Mouse (Mus musculus) forebrain, embryonic 12.5 days (tissue): ENCODE measurements at regions not wholly inside any gene's neighbourhood (a gene's known extent, or its start where the extent isn't known, plus 50 kb on each side); places are given as distances from the start of the nearest gene placed in this dataset.

ENCODE experiments used
- ATAC-seq: fragments of 200-750 bp; cut with Nextera tagmentation; 2 replicates; pipeline ENCODE4 v1.8.0; 2017; ENCODE audit warnings: moderate TSS enrichment; ENCODE audit not compliant: low FRiP score
- H3K27ac ChIP-seq: fragments of 300-500 bp; sonication (generic); 2 replicates; pipeline ENCODE4 v1.5.1; 2016; ENCODE audit warnings: mild to moderate bottlenecking
- H3K27me3 ChIP-seq: fragments of 300-500 bp; sonication (generic); 2 replicates; pipeline ENCODE4 v1.6.1; 2016; ENCODE audit warnings: mild to moderate bottlenecking
- H3K36me3 ChIP-seq: fragments of 300-500 bp; sonication (generic); replicated peaks from 2 replicates; pipeline ENCODE4 v1.6.1; 2016; ENCODE audit warnings: mild to moderate bottlenecking
- H3K4me1 ChIP-seq: fragments of 300-500 bp; sonication (generic); 2 replicates; pipeline ENCODE4 v1.6.1; 2016
- H3K4me2 ChIP-seq: fragments of 300-500 bp; sonication (generic); 2 replicates; pipeline ENCODE4 v1.6.1; 2016; ENCODE audit warnings: mild to moderate bottlenecking, moderate library complexity
- H3K4me3 ChIP-seq: fragments of 300-500 bp; sonication (generic); replicated peaks from 2 replicates; pipeline ENCODE4 v1.5.1; 2016; ENCODE audit warnings: mild to moderate bottlenecking
- H3K9ac ChIP-seq: fragments of 300-500 bp; sonication (generic); 2 replicates; pipeline ENCODE4 v1.6.1; 2016; ENCODE audit warnings: mild to moderate bottlenecking
- H3K9me3 ChIP-seq: fragments of 300-500 bp; sonication (generic); 2 replicates; pipeline ENCODE4 v1.6.1; 2016
- WGBS: fragments of 180-500 bp; shearing (Covaris S2); methylation state at CpG from one replicate; pipeline ENCODE4 v1.1.7; 2016; 5-methylcytosine and 5-hydroxymethylcytosine counted together

DNA sequence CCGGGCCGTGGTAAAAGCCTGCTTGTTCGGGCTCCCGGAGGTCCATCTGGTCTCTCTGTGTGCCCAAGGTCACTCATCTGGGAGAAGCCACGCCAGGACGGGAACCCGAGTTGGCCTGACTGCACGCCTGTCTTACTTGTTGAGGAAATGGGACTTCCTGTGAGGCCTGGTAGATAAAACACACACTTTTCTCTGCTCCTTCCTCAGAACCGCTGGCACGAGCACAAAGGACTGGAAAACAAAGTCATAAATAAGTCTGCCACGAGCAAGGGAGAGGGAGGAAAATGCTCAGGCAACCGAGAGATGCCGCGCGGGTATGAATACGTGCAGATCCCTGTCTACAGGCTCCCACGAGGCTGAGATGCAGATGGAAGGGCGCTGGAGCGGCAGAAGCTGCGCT, 131.6 kb downstream of the Rybp start:
- Histone ChIP-seq H3K9me3 (no peaks in the 10 kb centered on the region), H3K27ac (peak overlapping the region; percentile 25; the same call in 1 of the 2 replicates), H3K36me3 (no peaks in the 10 kb centered on the region), H3K4me2 (no peak overlapping the region), H3K27me3 (peaks cover 4% of the 10 kb centered on the region; the same call in 1 of the 2 replicates), H3K9ac (no peak overlapping the region; the same call in 1 of the 2 replicates), H3K4me1 (peaks cover 17% of the 10 kb centered on the region), H3K4me3 (no peak overlapping the region)
- no peak for ATAC-seq
- 65% methylated on average over 20 of the region's 20 CpGs for WGBS

DNA sequence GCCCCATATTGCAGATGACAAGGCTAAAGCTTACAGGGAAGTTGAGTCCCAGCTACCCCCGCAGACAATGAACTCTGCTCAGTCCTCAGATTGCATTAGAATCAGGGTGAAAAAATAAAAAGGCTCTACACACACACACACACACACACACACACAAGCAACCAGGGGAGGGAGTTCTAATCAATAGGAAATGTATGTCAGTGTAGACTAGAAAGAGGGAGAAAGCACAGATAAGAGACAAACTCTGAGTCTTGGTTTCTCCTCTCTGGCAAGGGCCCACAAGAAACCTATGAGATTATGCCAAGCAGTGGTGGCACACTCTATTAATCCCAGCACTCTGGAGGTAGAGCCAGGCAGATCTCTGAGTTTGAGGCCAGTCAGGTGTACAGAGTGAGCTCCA, 135.8 kb downstream of the Rybp start:
- 96% methylated on average over 1 of the region's 1 CpGs for WGBS
- H3K4me1 ChIP-seq: peaks cover 21% of the 10 kb centered on the region
- H3K27me3 ChIP-seq: peaks cover 11% of the 10 kb centered on the region; the same call in 1 of the 2 replicates
- no peaks in the 10 kb centered on the region for H3K36me3 ChIP-seq
- no peaks in the 10 kb centered on the region for H3K9me3 ChIP-seq
- no peak overlapping the region for H3K4me2 ChIP-seq
- ATAC-seq: no peak
- H3K27ac ChIP-seq: no peak overlapping the region
- no peak overlapping the region for H3K4me3 ChIP-seq
- H3K9ac ChIP-seq: no peak overlapping the region

DNA sequence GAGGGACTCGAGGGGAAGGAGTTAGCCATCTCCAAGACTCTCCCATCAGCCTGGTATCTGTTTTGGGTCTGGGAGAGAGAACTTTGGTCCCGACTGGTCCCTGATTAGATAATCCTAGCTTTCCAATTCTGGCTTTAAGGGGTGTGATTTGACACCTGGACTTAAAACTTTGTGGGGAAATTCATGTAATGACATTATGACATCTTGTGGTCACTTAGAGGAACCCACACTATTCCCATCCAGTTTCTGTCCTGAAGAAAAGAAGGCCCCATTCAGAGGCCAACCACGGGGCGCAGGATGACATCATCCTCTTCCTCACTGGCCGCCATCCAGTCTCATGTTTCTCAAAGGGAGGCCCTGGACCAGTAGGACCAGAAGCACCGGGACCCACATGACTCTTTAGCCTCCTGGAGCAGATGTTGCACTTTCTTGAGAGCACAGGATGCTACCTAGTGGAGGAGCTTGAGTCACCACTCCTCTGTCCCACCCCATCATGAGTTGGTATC, 136.5 kb downstream of the Rybp start:
- no peak overlapping the region for H3K27ac ChIP-seq
- no peak for ATAC-seq
- no peak overlapping the region for H3K9ac ChIP-seq
- WGBS: 74% methylated on average over 6 of the region's 6 CpGs
- peaks cover 21% of the 10 kb centered on the region for H3K4me1 ChIP-seq
- no peaks in the 10 kb centered on the region for H3K9me3 ChIP-seq
- H3K4me2 ChIP-seq: no peak overlapping the region
- H3K27me3 ChIP-seq: peaks cover 15% of the 10 kb centered on the region; the same call in 1 of the 2 replicates
- H3K36me3 ChIP-seq: no peaks in the 10 kb centered on the region
- H3K4me3 ChIP-seq: no peak overlapping the region

DNA sequence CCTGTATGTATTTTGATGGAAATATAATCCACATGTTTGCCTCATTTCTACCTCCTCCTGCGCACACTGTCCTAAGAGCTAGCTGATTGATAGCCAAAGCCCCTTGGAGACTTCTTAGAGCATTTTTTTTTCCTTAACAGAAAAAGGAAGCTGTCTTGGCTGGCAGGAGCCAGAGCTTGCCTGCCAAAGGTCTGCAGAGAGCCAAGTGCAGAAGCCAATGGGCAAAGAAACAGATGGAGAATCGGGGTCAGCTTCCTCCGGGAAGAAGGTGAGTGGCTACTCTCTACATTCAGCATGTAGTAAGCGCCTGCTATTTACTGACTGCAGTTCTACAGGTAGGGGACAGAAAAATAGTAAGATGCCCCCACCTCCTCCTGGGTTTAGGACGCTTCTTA, 137.8 kb downstream of the Rybp start:
- no peak overlapping the region for H3K27ac ChIP-seq
- WGBS: 90% methylated on average over 5 of the region's 5 CpGs
- no peak for ATAC-seq
- H3K36me3 ChIP-seq: no peaks in the 10 kb centered on the region
- no peak overlapping the region for H3K4me2 ChIP-seq
- H3K4me1 ChIP-seq: peaks cover 23% of the 10 kb centered on the region
- H3K4me3 ChIP-seq: no peak overlapping the region
- H3K9ac ChIP-seq: no peak overlapping the region
- H3K9me3 ChIP-seq: no peaks in the 10 kb centered on the region
- peaks cover 23% of the 10 kb centered on the region for H3K27me3 ChIP-seq

DNA sequence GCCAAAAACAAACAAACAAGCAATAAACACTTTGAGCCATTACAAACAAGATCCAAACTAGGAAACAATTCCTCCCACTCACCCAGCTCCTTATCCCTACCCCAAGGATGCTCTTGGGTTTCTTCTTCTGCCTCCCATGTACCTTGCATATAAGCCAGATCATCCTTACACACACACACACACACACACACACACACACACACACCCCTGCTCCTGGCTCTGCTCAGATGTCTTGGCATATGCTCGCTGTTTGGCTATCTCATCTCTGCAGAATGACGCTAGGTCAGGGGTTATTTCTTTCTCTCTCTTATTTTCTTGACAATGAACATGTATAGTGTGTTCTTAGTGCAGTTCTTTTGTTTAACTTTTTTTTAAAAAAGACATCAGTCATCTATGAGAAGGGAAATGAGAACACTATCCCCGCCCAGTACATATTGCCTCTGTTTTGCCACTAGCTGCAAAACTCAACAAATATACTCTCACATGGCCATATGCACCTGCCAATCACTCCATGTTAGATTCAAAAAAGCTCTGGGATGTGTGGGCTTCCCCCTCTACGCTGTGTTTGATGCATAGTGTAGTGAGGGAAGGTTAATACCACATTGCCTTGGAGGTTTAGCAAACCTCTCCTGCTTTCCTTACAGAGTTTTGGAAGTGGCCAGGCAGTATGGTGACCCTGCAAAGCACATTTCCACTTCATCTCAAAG, 138.4 kb downstream of the Rybp start:
- no peak overlapping the region for H3K9ac ChIP-seq
- H3K9me3 ChIP-seq: no peaks in the 10 kb centered on the region
- H3K4me3 ChIP-seq: no peak overlapping the region
- H3K27ac ChIP-seq: no peak overlapping the region
- H3K27me3 ChIP-seq: peaks cover 23% of the 10 kb centered on the region
- no peaks in the 10 kb centered on the region for H3K36me3 ChIP-seq
- whole genome bisulfite sequencing: 74% methylated on average over 4 of the region's 4 CpGs
- no peak for ATAC-seq
- peaks cover 28% of the 10 kb centered on the region for H3K4me1 ChIP-seq
- H3K4me2 ChIP-seq: no peak overlapping the region

DNA sequence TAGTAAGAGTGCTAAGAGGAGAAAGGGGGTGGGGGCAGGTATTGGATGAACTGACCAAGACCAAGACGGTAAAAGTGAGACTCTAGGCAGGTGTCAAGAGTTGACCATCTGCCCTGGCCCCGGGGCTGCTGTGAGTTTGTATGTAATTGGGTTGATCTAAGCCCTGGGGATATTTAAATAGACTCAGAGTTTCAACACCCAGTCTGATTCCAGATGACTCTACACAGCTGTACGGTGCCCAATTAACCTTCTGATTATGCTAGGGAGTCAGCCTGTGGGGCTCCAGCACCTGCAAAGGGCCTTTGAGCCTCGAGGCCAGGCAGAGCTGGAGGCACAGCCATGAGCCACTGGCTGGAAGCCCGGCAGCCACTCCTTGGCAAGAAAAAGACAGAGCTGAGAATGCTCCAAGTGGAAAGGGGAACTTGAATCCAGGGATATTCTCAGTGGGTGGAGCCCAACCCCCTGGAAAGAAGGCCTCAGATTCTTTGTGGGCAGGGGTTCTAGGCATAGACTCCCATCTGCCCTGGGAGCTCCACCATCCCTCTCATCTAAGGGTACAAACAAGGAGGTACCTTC, 140.8 kb downstream of the Rybp start:
- Histone ChIP-seq H3K4me2 (no peak overlapping the region), H3K9ac (no peak overlapping the region), H3K9me3 (no peaks in the 10 kb centered on the region), H3K27me3 (peaks cover 36% of the 10 kb centered on the region), H3K4me1 (peaks cover 37% of the 10 kb centered on the region), H3K27ac (no peak overlapping the region), H3K36me3 (no peaks in the 10 kb centered on the region), H3K4me3 (no peak overlapping the region)
- ATAC-seq: no peak
- WGBS: 49% methylated on average over 5 of the region's 5 CpGs

DNA sequence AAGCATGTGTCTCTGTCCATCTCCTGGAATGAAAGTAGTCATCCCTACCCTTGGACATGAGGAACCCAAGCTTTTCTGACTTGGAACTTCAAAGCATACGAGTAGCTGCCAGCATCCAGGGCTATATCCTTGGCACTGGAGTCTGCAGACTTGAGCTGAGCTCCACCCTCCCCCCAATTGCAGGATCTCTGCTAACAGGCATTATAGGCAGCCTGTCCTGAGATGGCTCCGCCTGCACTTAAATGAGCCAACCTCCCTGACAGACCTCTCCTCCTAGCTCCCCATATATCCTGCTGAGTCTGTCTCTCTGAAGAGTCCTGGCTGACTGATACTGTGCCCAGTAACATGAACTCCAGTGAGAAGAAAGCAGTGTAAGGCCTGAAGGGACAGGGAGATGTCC, 141.4 kb downstream of the Rybp start:
- no peaks in the 10 kb centered on the region for H3K36me3 ChIP-seq
- H3K4me2 ChIP-seq: no peak overlapping the region
- H3K4me3 ChIP-seq: no peak overlapping the region
- 77% methylated on average over 2 of the region's 2 CpGs for WGBS
- no peak overlapping the region for H3K9ac ChIP-seq
- ATAC-seq: no peak
- H3K9me3 ChIP-seq: no peaks in the 10 kb centered on the region
- H3K4me1 ChIP-seq: peaks cover 37% of the 10 kb centered on the region
- no peak overlapping the region for H3K27ac ChIP-seq
- H3K27me3 ChIP-seq: peaks cover 38% of the 10 kb centered on the region

DNA sequence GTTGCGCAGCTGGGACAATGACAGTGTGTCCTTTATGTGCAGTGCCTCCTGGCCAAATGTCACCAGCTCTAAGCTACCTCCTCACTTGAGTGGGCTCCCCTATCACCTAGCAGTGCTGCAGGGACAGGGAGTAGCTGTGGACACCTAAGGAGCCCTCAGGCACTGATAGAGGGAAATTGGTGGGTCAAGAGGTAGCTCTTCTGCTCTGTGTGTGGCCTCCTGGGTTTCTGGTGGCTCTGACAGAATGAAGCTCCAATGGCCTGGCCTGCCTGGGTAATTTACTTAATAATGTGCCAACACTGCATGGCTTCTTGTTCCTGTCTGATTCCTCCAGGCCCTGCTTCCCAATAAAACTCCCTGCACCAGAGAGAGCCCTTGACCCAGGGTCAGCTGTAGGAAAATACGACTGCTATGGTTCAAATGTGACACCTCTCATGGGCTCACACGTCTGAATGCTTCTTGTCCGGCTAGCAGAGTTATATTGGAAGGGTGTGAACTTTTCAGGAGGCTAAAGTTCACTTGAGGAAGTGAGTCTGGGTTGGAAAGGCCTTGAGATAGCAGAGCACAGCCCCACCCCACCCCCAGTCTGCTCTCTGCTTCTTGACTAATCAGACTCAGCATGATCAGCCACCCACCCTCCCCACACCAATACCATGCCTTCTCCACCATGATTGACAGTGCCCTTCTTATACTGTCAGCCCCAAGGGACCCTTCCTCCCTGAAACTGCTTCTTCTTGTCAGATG, 142.6 kb downstream of the Rybp start:
- Histone ChIP-seq H3K9ac (no peak overlapping the region), H3K4me1 (peaks cover 43% of the 10 kb centered on the region), H3K4me2 (no peak overlapping the region), H3K4me3 (no peak overlapping the region), H3K27ac (no peak overlapping the region), H3K27me3 (peaks cover 45% of the 10 kb centered on the region), H3K9me3 (no peaks in the 10 kb centered on the region), H3K36me3 (no peaks in the 10 kb centered on the region)
- ATAC-seq: 0 out of 2 replicates have a peak, but pooled peaks have one; percentile 31
- WGBS: 56% methylated on average over 4 of the region's 4 CpGs

DNA sequence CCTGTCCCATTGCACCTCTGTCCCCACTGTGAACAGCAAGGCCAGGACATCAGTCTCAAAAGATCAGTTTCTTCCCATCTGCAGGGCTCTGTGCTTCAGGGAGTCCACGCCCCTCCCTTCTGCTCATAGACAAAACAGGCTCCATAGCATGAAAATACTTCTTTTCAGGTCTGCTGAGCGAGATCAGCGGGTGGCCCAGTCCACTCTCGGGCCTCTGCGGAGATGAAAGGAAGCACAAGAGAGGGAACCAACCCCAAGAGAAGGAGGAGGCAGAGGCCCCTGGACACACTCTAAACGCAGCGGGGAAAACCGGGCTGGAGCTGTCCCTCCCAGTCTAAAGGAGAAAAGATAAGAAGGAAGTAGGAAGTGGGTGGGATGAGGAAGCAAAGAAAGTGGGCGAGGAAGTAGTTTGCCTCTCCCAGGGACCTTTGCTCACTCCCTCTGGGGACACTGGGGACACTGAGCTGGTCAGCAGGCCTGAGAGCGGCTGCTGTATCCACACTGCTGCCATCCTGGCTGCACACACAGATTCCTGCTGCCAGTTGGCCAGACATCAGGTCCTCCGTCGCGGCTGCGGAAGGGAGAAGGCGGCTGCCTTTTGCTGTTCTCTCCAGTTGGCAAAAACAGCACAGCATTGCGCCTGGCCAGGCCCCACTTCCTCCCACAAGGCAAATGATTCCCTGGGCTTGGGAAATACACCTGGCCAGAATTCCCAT, 143.5 kb downstream of the Rybp start:
- WGBS: 4% methylated on average over 16 of the region's 16 CpGs
- 0 out of 2 replicates have a peak overlapping the region, but pooled peaks have one; percentile 8 for H3K4me3 ChIP-seq
- peak overlapping the region; percentile 25; the same call in 1 of the 2 replicates for H3K9ac ChIP-seq

DNA sequence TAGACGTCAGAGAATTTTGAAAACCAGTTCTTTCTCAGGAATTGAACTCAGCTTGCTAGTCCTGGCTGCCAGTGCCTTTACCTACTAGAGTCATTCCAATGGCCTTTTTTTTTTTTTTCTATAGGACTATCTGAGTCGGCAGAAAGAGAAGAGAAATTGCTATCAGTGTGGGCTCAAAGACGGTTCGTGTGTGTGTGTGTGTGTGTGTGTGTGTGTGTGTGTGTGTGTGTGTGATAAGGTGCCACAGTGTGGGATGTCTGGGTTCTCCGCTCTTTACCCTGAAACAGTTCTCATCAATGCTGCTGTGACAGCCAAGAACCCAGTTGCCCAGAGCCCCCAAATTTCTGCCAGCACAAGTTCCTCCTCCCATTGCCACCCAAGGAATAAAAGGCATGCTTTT, 146.1 kb downstream of the Rybp start:
- Histone ChIP-seq H3K27ac (no peak overlapping the region), H3K9ac (no peak overlapping the region), H3K36me3 (no peaks in the 10 kb centered on the region), H3K4me2 (no peak overlapping the region), H3K9me3 (no peaks in the 10 kb centered on the region), H3K4me3 (no peak overlapping the region), H3K4me1 (peaks cover 37% of the 10 kb centered on the region), H3K27me3 (peaks cover 44% of the 10 kb centered on the region)
- 79% methylated on average over 5 of the region's 5 CpGs for whole genome bisulfite sequencing
- no peak for ATAC-seq

More for the DNA sequence above, 143.5 kb downstream of the Rybp start:
- H3K27me3 ChIP-seq: peaks cover 50% of the 10 kb centered on the region
- peak overlapping the region; percentile 77 for H3K27ac ChIP-seq
- no peaks in the 10 kb centered on the region for H3K36me3 ChIP-seq
- no peaks in the 10 kb centered on the region for H3K9me3 ChIP-seq
- H3K4me1 ChIP-seq: peaks cover 46% of the 10 kb centered on the region
- peak overlapping the region; percentile 49 for H3K4me2 ChIP-seq
- peak; percentile 66 for ATAC-seq

DNA sequence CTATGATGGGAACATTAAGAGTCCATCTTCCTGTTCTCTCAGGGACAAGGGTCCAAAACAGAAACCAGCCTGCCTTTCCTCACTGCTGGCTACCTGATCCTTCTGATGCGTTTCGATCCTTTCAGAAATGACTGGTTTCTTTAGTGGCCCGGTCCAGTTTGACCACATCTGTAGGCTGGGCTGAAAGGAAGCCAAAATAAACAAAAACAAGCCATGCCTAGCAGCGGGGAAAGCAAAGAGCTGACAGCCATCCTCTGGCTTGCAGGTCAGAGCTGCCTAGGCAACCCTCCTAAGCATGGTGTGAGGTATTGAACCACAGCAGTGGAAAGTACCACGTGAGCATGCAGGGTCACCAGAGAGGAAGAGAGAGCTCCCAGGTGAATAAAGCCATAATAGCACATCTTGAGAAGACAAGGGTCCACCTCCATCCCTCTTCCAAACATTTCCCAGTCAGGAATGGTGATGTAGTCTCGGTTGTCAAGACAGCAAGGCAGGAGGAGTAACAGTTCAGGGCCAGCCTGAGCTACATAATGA, 146.6 kb downstream of the Rybp start:
- no peak overlapping the region for H3K9ac ChIP-seq
- H3K9me3 ChIP-seq: no peaks in the 10 kb centered on the region
- H3K4me1 ChIP-seq: peaks cover 31% of the 10 kb centered on the region
- H3K4me3 ChIP-seq: no peak overlapping the region
- ATAC-seq: no peak
- 68% methylated on average over 6 of the region's 6 CpGs for WGBS
- H3K27ac ChIP-seq: no peak overlapping the region
- H3K36me3 ChIP-seq: no peaks in the 10 kb centered on the region
- H3K27me3 ChIP-seq: peaks cover 40% of the 10 kb centered on the region
- H3K4me2 ChIP-seq: no peak overlapping the region

DNA sequence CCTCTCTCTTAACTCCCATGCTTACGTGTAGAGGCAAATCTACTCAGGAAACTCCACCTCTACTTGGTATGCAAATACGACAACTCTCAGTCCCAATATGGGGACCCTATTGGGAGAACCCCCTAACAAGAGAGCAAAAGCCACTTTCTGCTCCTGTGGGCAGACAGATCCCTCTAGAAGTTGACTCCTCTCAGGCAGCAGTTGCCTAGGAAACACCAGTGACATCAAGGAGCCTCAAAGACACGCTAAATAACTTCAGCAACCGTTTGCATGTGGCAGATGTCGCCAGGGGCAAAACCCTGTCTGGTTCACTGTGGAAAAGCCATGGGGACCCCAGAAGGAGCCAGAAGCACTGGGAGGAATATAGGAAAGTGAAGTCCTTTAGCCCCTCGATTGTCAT, 147.5 kb downstream of the Rybp start:
- no peak overlapping the region for H3K27ac ChIP-seq
- H3K9ac ChIP-seq: no peak overlapping the region
- WGBS: 62% methylated on average over 6 of the region's 6 CpGs
- no peaks in the 10 kb centered on the region for H3K36me3 ChIP-seq
- no peaks in the 10 kb centered on the region for H3K9me3 ChIP-seq
- no peak overlapping the region for H3K4me3 ChIP-seq
- peaks cover 32% of the 10 kb centered on the region for H3K27me3 ChIP-seq
- no peak overlapping the region for H3K4me2 ChIP-seq
- H3K4me1 ChIP-seq: peaks cover 32% of the 10 kb centered on the region
- ATAC-seq: no peak
